Mouse (Mus musculus): Measurements from ENCODE around the gene Gm49336. TPM values are rescaled to one million over a fixed set of nuclear protein-coding genes. Genes with fewer than 3 reads are reported as not detected.

Gene Gm49336
- total and polyA plus RNA-seq, 3 experiments = 36.3 to 102 (median 54.3) TPM

- in situ Hi-C loops (cut with MboI; ENCODE audit: low pct_ligation_motif_present, low pct_unique_long_range_greater_than_20kb, low sequenced_read_pairs) = no loop called here
- DNase-seq (ENCODE audit: extremely low read depth) = no peak
- H3K27ac ChIP-seq (ENCODE audit: insufficient read depth, low read depth) = no peak overlapping the region
- H3K4me2 ChIP-seq (ENCODE audit: insufficient read depth, low read depth, poor library complexity, severe bottlenecking) = no peak overlapping the region
- H3K4me3 ChIP-seq (replicated peaks in 1 of 3; ENCODE audit: low read depth in 2 of 3, low read length in 2 of 3, poor library complexity in 1 of 3) = no peak overlapping the region
- no peaks in the 10 kb centered on the region for H3K4me1 ChIP-seq (ENCODE audit: control insufficient read depth in 1 of 2, insufficient read depth in 2 of 2)
- no peaks in the 10 kb centered on the region for H3K9me3 ChIP-seq (replicated peaks; ENCODE audit: low read length)
- no peaks in the 10 kb centered on the region for H3K27me3 ChIP-seq (replicated peaks)
- dilution Hi-C loops (cut with MboI; ENCODE audit: extremely low pct_ligation_motif_present, extremely low pct_unique_long_range_greater_than_20kb, low sequenced_read_pairs) = no loop called here
- H3K36me3 ChIP-seq (replicated peaks in 1 of 2; ENCODE audit: control insufficient read depth in 1 of 2, insufficient read depth in 1 of 2, low read length in 1 of 2) = peaks cover 7 to 32% of the 10 kb centered on the region in 2 experiments
- no peaks in the 10 kb centered on the region for H3K79me2 ChIP-seq (replicated peaks; ENCODE audit: control insufficient read depth, extremely low read depth, insufficient read depth, poor library complexity, severe bottlenecking)
- H3K9ac ChIP-seq (ENCODE audit: insufficient read depth, low read depth) = no peak overlapping the region
- TF ChIP-seq CTCF (conservative IDR thresholded peaks at IDR 0.05 in 1 of 2, IDR thresholded peaks at IDR 0.05 in 1 of 2; ENCODE audit: low read depth in 2 of 2, low read length in 2 of 2) (no peak), ZMIZ1 (IDR thresholded peaks at IDR 0.05; ENCODE audit: low read depth, low read length) (no peak), GABPA (IDR thresholded peaks at IDR 0.05; ENCODE audit: insufficient replicate concordance, low read depth, low read length) (no peak), NRF1 (IDR thresholded peaks at IDR 0.05; ENCODE audit: low read depth, low read length) (no peak), MYC (IDR thresholded peaks at IDR 0.05; ENCODE audit: low read depth, low read length) (no peak), ELF1 (IDR thresholded peaks at IDR 0.05; ENCODE audit: low read depth, low read length) (no peak), HCFC1 (IDR thresholded peaks at IDR 0.05; ENCODE audit: low read depth, low read length) (no peak), SMC3 (IDR thresholded peaks at IDR 0.05; ENCODE audit: low read depth, low read length) (no peak), BHLHE40 (IDR thresholded peaks at IDR 0.05; ENCODE audit: low read depth, low read length) (no peak), PAX5 (IDR thresholded peaks at IDR 0.05; ENCODE audit: low read length) (no peak), POLR2A (IDR thresholded peaks at IDR 0.05; ENCODE audit: low read depth, low read length) (no peak)
These were observed 36.3 kb downstream of the Gm49336 start for GRCm38 (mm10) chr14:60215000-60215399.

GRCm38 (mm10) chr14:60214040-60214439 is 37.3 kb downstream of the Gm49336 start:
- Histone ChIP-seq H3K36me3 (replicated peaks in 1 of 2; ENCODE audit: control insufficient read depth in 1 of 2, insufficient read depth in 1 of 2, low read length in 1 of 2) (peaks cover 4 to 23% of the 10 kb centered on the region in 2 experiments), H3K9ac (ENCODE audit: insufficient read depth, low read depth) (no peak overlapping the region), H3K27me3 (replicated peaks) (no peaks in the 10 kb centered on the region), H3K4me1 (ENCODE audit: control insufficient read depth in 1 of 2, insufficient read depth in 2 of 2) (no peaks in the 10 kb centered on the region), H3K4me2 (ENCODE audit: insufficient read depth, low read depth, poor library complexity, severe bottlenecking) (no peak overlapping the region), H3K79me2 (replicated peaks; ENCODE audit: control insufficient read depth, extremely low read depth, insufficient read depth, poor library complexity, severe bottlenecking) (no peaks in the 10 kb centered on the region), H3K4me3 (replicated peaks in 1 of 3; ENCODE audit: low read depth in 2 of 3, low read length in 2 of 3, poor library complexity in 1 of 3) (no peak overlapping the region), H3K9me3 (replicated peaks; ENCODE audit: low read length) (no peaks in the 10 kb centered on the region), H3K27ac (ENCODE audit: insufficient read depth, low read depth) (no peak overlapping the region)
- TF ChIP-seq CHD1 (IDR thresholded peaks at IDR 0.05; ENCODE audit: low read depth, low read length) (no peak), ZKSCAN1 (IDR thresholded peaks at IDR 0.05; ENCODE audit: borderline replicate concordance, low read depth, low read length) (no peak), BHLHE40 (IDR thresholded peaks at IDR 0.05; ENCODE audit: low read depth, low read length) (no peak)
- dilution Hi-C loops (cut with MboI; ENCODE audit: extremely low pct_ligation_motif_present, extremely low pct_unique_long_range_greater_than_20kb, low sequenced_read_pairs) = no loop called here
- no peak for DNase-seq (ENCODE audit: extremely low read depth)
- in situ Hi-C loops (cut with MboI; ENCODE audit: low pct_ligation_motif_present, low pct_unique_long_range_greater_than_20kb, low sequenced_read_pairs) = no loop called here

DNA sequence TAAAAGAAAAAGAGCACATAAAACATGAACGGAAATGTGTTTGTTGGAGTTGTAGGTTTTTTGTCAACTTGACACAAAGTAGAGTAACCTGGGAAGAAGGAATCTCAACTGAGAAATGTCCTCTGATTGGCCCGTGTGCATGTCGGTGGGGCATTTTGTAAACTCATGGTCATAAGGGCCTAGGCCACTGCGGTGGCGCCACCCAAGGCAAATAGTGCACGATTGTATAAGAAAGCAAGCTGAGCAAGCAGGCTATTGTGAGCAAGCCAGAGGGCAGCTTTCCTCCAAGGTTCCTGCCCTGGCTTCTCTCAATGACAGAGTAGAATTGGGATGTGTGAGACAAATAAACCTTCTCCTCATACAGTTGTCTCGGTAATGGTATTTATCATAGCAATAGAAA is 42.1 kb downstream of the Gm49336 start:
- in situ Hi-C loops (cut with MboI; ENCODE audit: low pct_ligation_motif_present, low pct_unique_long_range_greater_than_20kb, low sequenced_read_pairs) = no loop called here
- DNase-seq (ENCODE audit: extremely low read depth) = no peak
- H3K27me3 ChIP-seq (replicated peaks) = no peaks in the 10 kb centered on the region

More for the DNA sequence above, 42.1 kb downstream of the Gm49336 start:
- no peak for TF ChIP-seq NRF1 (IDR thresholded peaks at IDR 0.05; ENCODE audit: low read depth, low read length)
- no peak for TF ChIP-seq E2F4 (IDR thresholded peaks at IDR 0.05; ENCODE audit: insufficient replicate concordance, low read depth, low read length)
- TF ChIP-seq JUN (IDR thresholded peaks at IDR 0.05; ENCODE audit: insufficient read depth, low read depth, low read length) = no peak
- TF ChIP-seq MYC (IDR thresholded peaks at IDR 0.05; ENCODE audit: low read depth, low read length) = no peak
- no peak for TF ChIP-seq ETS1 (conservative IDR thresholded peaks at IDR 0.05; ENCODE audit: low read depth, low read length)
- TF ChIP-seq RAD21 (IDR thresholded peaks at IDR 0.05; ENCODE audit: low read depth, low read length) = no peak
- TF ChIP-seq MAZ (IDR thresholded peaks at IDR 0.05; ENCODE audit: low read depth, low read length) = no peak
- no peak for TF ChIP-seq USF2 (conservative IDR thresholded peaks at IDR 0.05; ENCODE audit: low read depth, low read length)
- no peak for TF ChIP-seq EP300 (IDR thresholded peaks at IDR 0.05; ENCODE audit: low read length)
- TF ChIP-seq POLR2A (IDR thresholded peaks at IDR 0.05; ENCODE audit: low read depth, low read length) = no peak
- Histone ChIP-seq H3K36me3 (replicated peaks in 1 of 2; ENCODE audit: control insufficient read depth in 1 of 2, insufficient read depth in 1 of 2, low read length in 1 of 2) (no peaks in the 10 kb centered on the region), H3K4me2 (ENCODE audit: insufficient read depth, low read depth, poor library complexity, severe bottlenecking) (no peak overlapping the region), H3K27ac (ENCODE audit: insufficient read depth, low read depth) (no peak overlapping the region), H3K9me3 (replicated peaks; ENCODE audit: low read length) (no peaks in the 10 kb centered on the region), H3K4me1 (ENCODE audit: control insufficient read depth in 1 of 2, insufficient read depth in 2 of 2) (peaks cover 0 to 4% of the 10 kb centered on the region in 2 experiments; a peak in 2 of 4 replicates), H3K9ac (ENCODE audit: insufficient read depth, low read depth) (no peak overlapping the region), H3K79me2 (replicated peaks; ENCODE audit: control insufficient read depth, extremely low read depth, insufficient read depth, poor library complexity, severe bottlenecking) (no peaks in the 10 kb centered on the region), H3K4me3 (replicated peaks in 1 of 3; ENCODE audit: low read depth in 2 of 3, low read length in 2 of 3, poor library complexity in 1 of 3) (no peak overlapping the region)
- dilution Hi-C loops (cut with MboI; ENCODE audit: extremely low pct_ligation_motif_present, extremely low pct_unique_long_range_greater_than_20kb, low sequenced_read_pairs) = no loop called here
